Mouse (Mus musculus) liver, embryonic 14.5 days (tissue): ENCODE measurements around the gene Srgap3. TPM values are rescaled to one million over a fixed set of nuclear protein-coding genes. Genes with fewer than 3 reads are reported as not detected.

Experiments
- ATAC-seq: fragments of 200-750 bp; cut with Nextera tagmentation; 2 replicates; pipeline ENCODE4 v1.8.0; 2017; ENCODE audit warnings: moderate number of reproducible peaks, mild to moderate bottlenecking, moderate library complexity; ENCODE audit not compliant: insufficient read depth
- DNase-seq, 3 experiments: peaks; one replicate each; pipeline ENCODE4 v3.0.0-alpha.2; 2012 to 2013; ENCODE audit warnings: low read depth in 3 of 3, low spot score in 3 of 3
- H3K27ac ChIP-seq: fragments of 300-500 bp; sonication (generic); 2 replicates; pipeline ENCODE4 v1.5.1; 2014; ENCODE audit warnings: moderate library complexity, mild to moderate bottlenecking, control low read depth, inconsistent platforms
- H3K27me3 ChIP-seq: fragments of 300-500 bp; sonication (generic); 2 replicates; pipeline ENCODE4 v1.6.1; 2014; ENCODE audit warnings: mild to moderate bottlenecking, low read length, moderate library complexity; ENCODE audit not compliant: control insufficient read depth, insufficient read depth
- H3K36me3 ChIP-seq: fragments of 300-500 bp; sonication (generic); replicated peaks from 2 replicates; pipeline ENCODE4 v1.6.1; 2014; ENCODE audit warnings: low read depth; ENCODE audit not compliant: control insufficient read depth, insufficient read depth
- H3K4me1 ChIP-seq, 2 experiments: fragments of 200-500 bp in 1 of 2; fragments of 300-500 bp in 1 of 2; sonication (generic) in 1 of 2; replicated peaks; 2 replicates each; pipeline ENCODE4 v1.6.1; 2012 to 2014; ENCODE audit warnings: antibody characterized with exemption in 1 of 2, inconsistent platforms in 1 of 2, low read length in 1 of 2; ENCODE audit not compliant: control insufficient read depth in 2 of 2, insufficient read depth in 2 of 2
- H3K4me2 ChIP-seq: fragments of 300-500 bp; sonication (generic); 2 replicates; pipeline ENCODE4 v1.6.1; 2014; ENCODE audit warnings: low read depth, mild to moderate bottlenecking, control low read depth, moderate library complexity
- H3K4me3 ChIP-seq, 2 experiments: fragments of 200-500 bp in 1 of 2; fragments of 300-500 bp in 1 of 2; sonication (generic) in 1 of 2; 2 replicates each; pipeline ENCODE4 v1.5.1; 2012 to 2014; ENCODE audit warnings: low read depth in 2 of 2, low read length in 2 of 2, mild to moderate bottlenecking in 2 of 2, control low read depth in 1 of 2, inconsistent platforms in 1 of 2, moderate library complexity in 1 of 2; ENCODE audit not compliant: insufficient read depth in 1 of 2
- H3K9ac ChIP-seq: fragments of 300-500 bp; sonication (generic); replicated peaks from 2 replicates; pipeline ENCODE4 v1.6.1; 2014; ENCODE audit warnings: mild to moderate bottlenecking, control low read depth, moderate library complexity
- H3K9me3 ChIP-seq: fragments of 300-500 bp; sonication (generic); 2 replicates; pipeline ENCODE4 v1.6.1; 2016; ENCODE audit warnings: low read length, mixed read lengths; ENCODE audit not compliant: control insufficient read depth
- CTCF ChIP-seq: IDR thresholded peaks from 2 replicates; pipeline ENCODE4 v1.5.1; 2016; ENCODE audit warnings: antibody characterized with exemption, low read depth, control low read depth
- EP300 ChIP-seq: IDR thresholded peaks from 2 replicates; pipeline ENCODE4 v1.6.1; 2016; ENCODE audit warnings: antibody characterized with exemption, low read depth
- WGBS: fragments of 180-500 bp; shearing (Covaris S2); extraction: QIAGEN DNeasy Blood & Tissue Kit; methylation state at CpG from one replicate; pipeline ENCODE4 v1.1.7; 2014; ENCODE audit not compliant: insufficient replicate concordance; 5-methylcytosine and 5-hydroxymethylcytosine counted together
- polyA plus RNA-seq, 2 experiments: library from polyadenylated mRNA; depleted of rRNA in 1 of 2; stranded (reverse) in 1 of 2; unstranded in 1 of 2; fragments of >200 nt; fragmentation: Nextera tagmentation in 1 of 2; extraction: Ambion mirVana in 1 of 2; gene quantifications; 2 replicates each; pipeline versions ENCODE4 v1.2.1 to v1.2.3; 2012 to 2014

Srgap3 gene
- polyA plus RNA-seq, 2 experiments = 0.20 to 0.27 TPM

GRCm38 (mm10) chr6:112890331-112890751 lies 56.7 kb downstream of the Srgap3 start:
- DNase-seq (no peak), ATAC-seq (no peak)
- Histone ChIP-seq H3K4me1 (no peaks in the 10 kb centered on the region), H3K27me3 (no peaks in the 10 kb centered on the region), H3K27ac (no peak overlapping the region), H3K36me3 (no peaks in the 10 kb centered on the region), H3K9ac (no peak overlapping the region), H3K9me3 (no peaks in the 10 kb centered on the region), H3K4me3 (no peak overlapping the region), H3K4me2 (no peak overlapping the region)
- WGBS = 75% methylated on average over 2 of the region's 2 CpGs
- TF ChIP-seq EP300 (no peak), CTCF (no peak)

DNA sequence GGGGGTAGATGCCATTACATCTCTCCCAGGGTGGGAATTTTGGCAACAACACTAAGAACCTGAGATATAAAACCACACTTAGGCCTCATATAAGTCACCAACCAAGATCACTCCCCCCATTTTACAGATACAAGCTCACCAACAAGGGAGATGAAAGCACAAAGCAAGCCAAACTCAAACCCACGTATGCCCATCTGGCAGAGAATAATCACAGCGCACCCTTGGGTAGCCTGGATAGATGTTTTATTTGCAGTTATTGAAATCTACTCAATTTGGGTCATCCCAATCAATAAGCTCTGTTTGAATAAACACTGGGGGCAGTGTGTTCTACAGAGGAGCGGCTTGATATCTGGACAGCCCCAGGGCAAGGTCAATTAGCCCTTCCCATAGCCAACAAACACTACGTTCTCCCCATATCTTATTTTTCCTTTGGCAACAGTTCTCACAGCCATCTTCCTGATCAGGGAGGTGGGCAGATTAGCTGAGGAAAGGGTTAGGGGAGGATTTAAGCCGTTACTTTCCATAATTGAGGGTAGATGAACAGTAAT lies 63.4 kb downstream of the Srgap3 start:
- H3K9me3 ChIP-seq = no peaks in the 10 kb centered on the region
- H3K4me1 ChIP-seq = peaks cover 0 to 2% of the 10 kb centered on the region in 2 experiments; a peak in 1 of 4 replicates
- no peak overlapping the region for H3K4me2 ChIP-seq
- DNase-seq (no peak), ATAC-seq (no peak)
- WGBS = 61% methylated on average over 5 of the region's 5 CpGs
- no peak for TF ChIP-seq CTCF
- no peak for TF ChIP-seq EP300
- H3K36me3 ChIP-seq = no peaks in the 10 kb centered on the region
- H3K4me3 ChIP-seq = no peak overlapping the region
- no peak overlapping the region for H3K27ac ChIP-seq
- no peak overlapping the region for H3K9ac ChIP-seq
- no peaks in the 10 kb centered on the region for H3K27me3 ChIP-seq

DNA sequence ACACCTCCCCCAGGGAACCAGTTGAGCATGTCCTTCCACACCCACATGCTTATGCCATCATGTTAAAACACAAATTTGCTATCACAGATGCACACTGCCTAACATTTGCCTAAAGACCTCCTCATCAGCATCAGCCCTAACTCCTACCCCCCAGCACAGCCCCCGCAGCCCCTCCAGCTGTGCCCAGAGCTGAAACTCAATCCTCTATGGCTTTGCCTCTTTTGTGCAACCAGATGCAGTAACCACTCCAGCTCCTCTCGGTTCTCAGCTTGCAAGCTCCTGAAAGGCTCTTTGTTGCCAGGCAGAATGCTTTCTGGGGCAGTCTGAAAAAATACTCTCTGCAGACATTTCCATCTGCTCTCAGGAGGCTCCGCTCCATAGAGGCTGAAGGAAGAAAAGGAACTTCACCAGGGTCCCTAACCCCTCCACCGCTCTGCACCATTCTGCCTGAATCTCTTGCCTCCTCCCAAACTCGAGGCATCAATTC lies 67.0 kb downstream of the Srgap3 start:
- no peak overlapping the region for H3K4me2 ChIP-seq
- DNase-seq (no peak), ATAC-seq (no peak)
- H3K27me3 ChIP-seq = no peaks in the 10 kb centered on the region
- 53% methylated on average over 5 of the region's 5 CpGs for WGBS
- H3K27ac ChIP-seq = no peak overlapping the region
- H3K36me3 ChIP-seq = no peaks in the 10 kb centered on the region
- TF ChIP-seq CTCF (no peak), EP300 (no peak)
- H3K9ac ChIP-seq = no peak overlapping the region
- H3K4me1 ChIP-seq = peaks cover 0 to 2% of the 10 kb centered on the region in 2 experiments; a peak in 1 of 4 replicates
- H3K4me3 ChIP-seq = no peak overlapping the region
- H3K9me3 ChIP-seq = no peaks in the 10 kb centered on the region

GRCm38 (mm10) chr6:112879154-112879553 lies 67.9 kb downstream of the Srgap3 start:
- no peaks in the 10 kb centered on the region for H3K27me3 ChIP-seq
- DNase-seq = no peak
- WGBS = 60% methylated on average over 5 of the region's 5 CpGs
- no peak overlapping the region for H3K4me2 ChIP-seq
- no peak for ATAC-seq
- H3K36me3 ChIP-seq = no peaks in the 10 kb centered on the region
- H3K27ac ChIP-seq = no peak overlapping the region
- no peak for TF ChIP-seq EP300
- no peak overlapping the region for H3K9ac ChIP-seq
- H3K4me3 ChIP-seq = no peak overlapping the region
- peaks cover 0 to 2% of the 10 kb centered on the region in 2 experiments; a peak in 1 of 4 replicates for H3K4me1 ChIP-seq
- no peaks in the 10 kb centered on the region for H3K9me3 ChIP-seq

DNA sequence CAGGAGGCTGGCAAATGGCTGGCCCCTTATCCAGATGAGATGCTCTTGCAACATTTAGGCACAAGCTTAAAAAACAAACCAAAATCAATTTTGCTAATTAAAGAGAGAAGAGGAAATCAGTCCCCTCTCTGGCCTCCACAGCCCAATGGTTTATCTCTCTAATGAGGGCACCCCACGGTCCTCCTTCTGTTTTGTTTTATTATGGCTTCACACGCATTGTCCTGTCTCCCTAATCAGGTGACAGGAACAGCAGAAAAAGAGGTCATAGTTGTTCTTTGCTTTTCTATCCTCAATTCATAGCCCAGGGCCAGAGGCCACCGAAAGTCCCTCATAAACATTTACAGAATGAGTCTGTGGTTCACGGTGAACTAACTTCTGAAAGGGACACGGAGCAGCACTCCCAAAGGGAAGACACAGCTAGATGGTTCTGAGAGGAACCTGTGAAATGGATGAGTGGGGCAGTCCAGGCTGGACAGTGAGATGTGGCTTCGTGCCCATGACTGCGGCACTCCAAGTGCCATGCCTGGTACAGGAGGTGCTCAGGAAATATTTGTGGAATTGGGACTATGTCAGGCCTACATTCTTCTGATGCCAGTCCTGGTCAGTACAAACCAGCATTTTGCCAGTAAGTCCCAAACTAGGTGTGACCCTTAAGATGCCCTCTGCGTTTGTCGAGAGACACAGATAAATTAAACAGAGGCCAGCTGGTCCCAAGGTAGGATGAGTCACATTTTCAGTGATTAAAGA lies 73.8 kb downstream of the Srgap3 start:
- WGBS = 64% methylated on average over 9 of the region's 9 CpGs
- no peak for DNase-seq

More for the DNA sequence above, 73.8 kb downstream of the Srgap3 start:
- Histone ChIP-seq H3K27ac (no peak overlapping the region), H3K9me3 (no peaks in the 10 kb centered on the region), H3K9ac (no peak overlapping the region), H3K4me1 (no peaks in the 10 kb centered on the region), H3K36me3 (no peaks in the 10 kb centered on the region), H3K4me2 (no peak overlapping the region), H3K27me3 (no peaks in the 10 kb centered on the region), H3K4me3 (no peak overlapping the region)
- no peak for TF ChIP-seq CTCF
- TF ChIP-seq EP300 = no peak
- ATAC-seq = no peak
